Mouse (Mus musculus) forebrain, embryonic 14.5 days (tissue): ENCODE data around the gene Ankrd44. TPM values are rescaled to one million over a fixed set of nuclear protein-coding genes. Genes with fewer than 3 reads are reported as not detected.
"Not testable (repeated sequence)": the region's sequence is repeated elsewhere in the genome, so short reads cannot be mapped to it uniquely, and the experiment has no call there.

Source experiments
- ATAC-seq: fragments of 200-750 bp; cut with Nextera tagmentation; 2 replicates; pipeline ENCODE4 v1.8.0; 2017; ENCODE audit warnings: mild to moderate bottlenecking, moderate library complexity
- DNase-seq: peaks from one replicate; pipeline ENCODE4 v3.0.0-alpha.2; 2015; ENCODE audit warnings: low spot score
- H3K27ac ChIP-seq: fragments of 300-500 bp; sonication (generic); 2 replicates; pipeline ENCODE4 v1.5.1; 2014; ENCODE audit warnings: low read depth, mild to moderate bottlenecking, control low read depth, low read length, moderate library complexity
- H3K27me3 ChIP-seq: fragments of 300-500 bp; sonication (generic); replicated peaks from 2 replicates; pipeline ENCODE4 v1.6.1; 2014; ENCODE audit warnings: low read length, control low read depth, mixed read lengths; ENCODE audit not compliant: control insufficient read depth, insufficient read depth
- H3K36me3 ChIP-seq: fragments of 300-500 bp; sonication (generic); 2 replicates; pipeline ENCODE4 v1.6.1; 2014; ENCODE audit warnings: low read length, control low read depth; ENCODE audit not compliant: control insufficient read depth, insufficient read depth
- H3K4me1 ChIP-seq: fragments of 300-500 bp; sonication (generic); 2 replicates; pipeline ENCODE4 v1.6.1; 2014; ENCODE audit warnings: antibody characterized with exemption, low read length, control low read depth; ENCODE audit not compliant: control insufficient read depth, insufficient read depth
- H3K4me2 ChIP-seq: fragments of 300-500 bp; sonication (generic); 2 replicates; pipeline ENCODE4 v1.6.1; 2014; ENCODE audit warnings: mild to moderate bottlenecking, control low read depth, low read length
- H3K4me3 ChIP-seq: fragments of 300-500 bp; sonication (generic); 2 replicates; pipeline ENCODE4 v1.5.1; 2014; ENCODE audit warnings: low read depth, low read length, control low read depth
- H3K9ac ChIP-seq: fragments of 300-500 bp; sonication (generic); 2 replicates; pipeline ENCODE4 v1.6.1; 2014; ENCODE audit warnings: mild to moderate bottlenecking, low read length, control low read depth, moderate library complexity
- H3K9me3 ChIP-seq: fragments of 300-500 bp; sonication (generic); replicated peaks from 2 replicates; pipeline ENCODE4 v1.6.1; 2016; ENCODE audit warnings: low read length, control low read depth, mixed read lengths; ENCODE audit not compliant: control insufficient read depth
- WGBS: fragments of 180-500 bp; shearing (Covaris S2); extraction: QIAGEN DNeasy Blood & Tissue Kit; methylation state at CpG from one replicate; pipeline ENCODE4 v1.1.7; 2014; 5-methylcytosine and 5-hydroxymethylcytosine counted together
- polyA plus RNA-seq: library from polyadenylated mRNA; unstranded; fragments of >200 nt; fragmentation: Nextera tagmentation; extraction: Ambion mirVana; gene quantifications from 2 replicates; pipeline ENCODE4 v1.2.1, GENCODE M21; 2014

The Ankrd44 gene
- polyA plus RNA-seq = 18.9 and 24.4 TPM in 2 replicates

DNA sequence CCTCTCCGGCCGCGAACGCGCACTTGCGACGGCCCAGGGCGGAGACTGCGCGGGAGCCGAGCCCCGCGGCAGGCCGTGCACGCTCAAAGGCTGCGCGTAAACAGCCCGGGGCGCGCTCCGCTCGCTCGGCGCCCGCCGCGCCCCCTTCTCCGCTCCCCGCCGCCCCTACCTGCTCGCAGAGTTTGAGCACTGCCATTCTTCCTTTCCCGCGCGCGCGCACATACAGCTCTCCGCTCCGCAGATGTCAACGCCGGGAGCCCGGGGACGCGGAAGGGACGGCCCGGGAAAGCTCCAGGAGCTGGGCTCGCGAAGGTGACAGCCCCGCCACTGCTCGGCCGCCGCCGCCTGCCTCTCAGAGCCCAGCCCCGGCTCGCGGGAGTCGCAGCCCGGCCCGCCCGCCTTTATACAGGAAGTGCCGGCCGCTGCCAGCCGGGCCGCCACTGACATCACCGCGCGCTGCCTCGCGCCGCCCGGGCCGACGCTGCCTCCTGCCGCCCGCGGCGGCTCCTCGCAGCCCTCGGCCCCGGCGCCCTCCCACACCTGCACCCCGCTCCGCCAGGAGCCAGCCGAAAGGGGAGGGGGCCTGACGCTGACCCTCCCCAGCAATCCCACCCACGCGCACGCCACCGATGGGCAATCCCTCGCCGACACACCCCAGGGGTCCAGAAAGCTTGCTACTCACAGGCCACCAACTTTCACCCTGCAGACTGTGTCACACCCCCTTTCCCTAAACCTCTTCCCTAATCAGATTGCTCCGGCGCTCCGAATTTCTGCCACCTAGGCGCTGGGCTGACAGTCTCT, at the start of gene Ankrd44:
Ankrd44 (minus strand) TSS at position 417 of the 801 bp plus-strand sequence.
- ATAC-seq (peak; percentile 95), DNase-seq (peak; percentile 83)
- Histone ChIP-seq H3K4me3 (peak within 1 kb of the TSS; percentile 87), H3K4me2 (peak within 1 kb of the TSS; percentile 76), H3K4me1 (peaks cover 12% of the 10 kb centered on the region), H3K27ac (peak within 1 kb of the TSS; percentile 94), H3K9ac (peak within 1 kb of the TSS; percentile 91), H3K36me3 (no peaks in the 10 kb centered on the region), H3K9me3 (no peaks in the 10 kb centered on the region), H3K27me3 (no peaks in the 10 kb centered on the region)
- WGBS = under 1% methylated on average over 80 of the region's 94 CpGs

DNA sequence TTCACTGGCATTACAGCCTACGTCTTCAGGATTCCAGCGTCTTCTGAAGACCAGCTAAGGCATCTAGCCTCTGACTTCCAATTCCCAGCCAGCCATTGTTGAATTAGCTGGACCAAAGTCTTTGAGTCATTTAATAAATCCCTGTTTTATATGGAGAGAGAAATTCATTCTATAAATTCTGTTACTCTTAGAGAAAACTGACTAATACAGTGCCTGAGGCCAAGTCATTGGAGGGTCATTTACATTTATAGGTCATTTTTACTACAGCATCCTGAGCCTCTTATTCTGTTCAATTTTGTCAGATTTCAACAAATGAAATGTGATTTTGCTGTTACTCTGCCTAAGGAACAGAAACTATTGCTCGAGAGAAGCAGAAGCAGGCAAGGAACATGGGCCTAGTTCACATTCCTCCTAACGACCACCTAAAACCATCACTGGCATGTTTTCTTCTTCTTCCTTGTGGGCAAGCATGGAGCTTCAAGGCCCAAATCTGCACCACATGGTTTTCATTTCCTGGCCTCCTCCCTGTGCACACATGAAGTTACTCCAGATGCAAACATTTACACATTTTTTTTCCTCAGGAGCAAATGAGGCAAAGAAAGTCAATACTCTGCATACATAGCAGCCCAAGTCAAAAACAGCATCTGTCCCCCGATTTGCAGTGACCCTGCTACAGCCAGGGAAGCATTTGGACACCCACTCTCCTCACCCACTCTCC, 45.7 kb upstream of the Ankrd44 start:
- DNase-seq (no peak), ATAC-seq (no peak)
- WGBS = 91% methylated on average over 5 of the region's 5 CpGs
- H3K27ac ChIP-seq = no peak overlapping the region
- H3K4me1 ChIP-seq = no peaks in the 10 kb centered on the region
- no peaks in the 10 kb centered on the region for H3K9me3 ChIP-seq
- no peak overlapping the region for H3K9ac ChIP-seq
- no peak overlapping the region for H3K4me2 ChIP-seq
- no peak overlapping the region for H3K4me3 ChIP-seq
- H3K27me3 ChIP-seq = no peaks in the 10 kb centered on the region
- H3K36me3 ChIP-seq = no peaks in the 10 kb centered on the region

DNA sequence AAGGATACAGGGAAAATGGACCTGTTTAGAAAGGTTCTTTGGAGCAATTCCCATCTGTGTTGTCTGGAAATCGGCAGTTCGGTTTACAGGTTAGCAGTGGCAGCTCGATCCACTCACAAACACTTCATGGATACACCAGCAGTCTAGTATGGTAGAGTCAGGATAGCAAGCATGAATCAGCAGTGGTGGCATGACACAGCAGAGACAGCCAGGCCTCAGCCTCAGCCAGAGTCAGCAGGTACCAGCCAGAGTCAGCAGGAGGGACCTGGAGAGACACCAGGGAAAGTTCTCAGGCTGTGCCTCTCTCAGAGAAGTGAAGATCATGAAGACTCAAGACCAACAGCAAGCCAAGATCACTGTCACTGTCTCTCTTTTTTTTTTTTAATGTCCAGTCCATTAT, 40.7 kb upstream of the Ankrd44 start:
- DNase-seq = no peak
- no peaks in the 10 kb centered on the region for H3K4me1 ChIP-seq
- WGBS = 98% methylated on average over 3 of the region's 3 CpGs

DNA sequence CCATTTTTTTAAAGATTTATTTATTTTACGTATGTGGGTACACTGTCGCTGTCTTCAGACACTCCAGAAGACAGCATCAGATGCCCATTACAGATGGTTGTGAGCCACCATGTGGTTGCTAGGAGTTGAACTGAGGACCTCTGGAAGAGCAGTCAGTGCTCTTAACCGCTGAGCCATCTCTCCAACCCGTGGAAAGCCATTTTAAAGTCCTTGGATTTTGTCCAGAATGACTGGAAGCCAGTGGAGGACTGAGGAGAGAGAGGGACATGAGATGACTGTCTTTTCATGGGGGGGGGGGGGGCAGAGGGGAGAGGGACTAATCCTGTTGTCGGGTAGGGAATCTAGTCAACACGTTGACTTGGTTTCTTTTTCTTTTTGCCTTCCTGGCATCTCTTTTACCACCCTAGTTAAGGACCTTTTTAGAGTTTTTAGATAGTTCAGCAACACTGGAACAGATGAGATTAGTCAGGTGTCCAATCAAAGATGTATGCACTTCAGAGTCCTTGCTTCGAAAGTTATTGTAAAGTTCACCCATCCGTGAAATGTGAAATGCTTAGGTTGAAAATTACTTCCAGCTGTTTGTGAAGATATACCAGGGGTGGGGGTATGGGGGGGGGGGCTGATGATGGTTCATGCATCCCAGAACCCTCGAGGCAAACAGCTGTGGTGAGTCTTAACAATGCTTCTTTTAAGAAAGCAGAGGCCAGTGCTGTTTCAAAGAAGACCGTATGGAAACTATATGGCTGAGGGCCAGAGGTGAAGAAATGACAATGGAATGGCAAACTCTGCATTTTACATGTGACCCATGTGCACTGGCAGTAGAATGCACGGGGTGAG, 39.2 kb upstream of the Ankrd44 start:
- Histone ChIP-seq H3K4me2 (no peak overlapping the region), H3K4me1 (no peaks in the 10 kb centered on the region), H3K27ac (no peak overlapping the region), H3K4me3 (no peak overlapping the region), H3K9ac (no peak overlapping the region), H3K27me3 (no peaks in the 10 kb centered on the region), H3K36me3 (no peaks in the 10 kb centered on the region), H3K9me3 (no peaks in the 10 kb centered on the region)
- no peak for DNase-seq
- ATAC-seq = no peak
- 73% methylated on average over 11 of the region's 11 CpGs for WGBS

More for the DNA sequence above, 40.7 kb upstream of the Ankrd44 start:
- no peak overlapping the region for H3K27ac ChIP-seq
- H3K27me3 ChIP-seq = no peaks in the 10 kb centered on the region
- no peaks in the 10 kb centered on the region for H3K9me3 ChIP-seq
- no peak for ATAC-seq
- H3K36me3 ChIP-seq = no peaks in the 10 kb centered on the region
- no peak overlapping the region for H3K4me2 ChIP-seq
- no peak overlapping the region for H3K4me3 ChIP-seq
- no peak overlapping the region for H3K9ac ChIP-seq

DNA sequence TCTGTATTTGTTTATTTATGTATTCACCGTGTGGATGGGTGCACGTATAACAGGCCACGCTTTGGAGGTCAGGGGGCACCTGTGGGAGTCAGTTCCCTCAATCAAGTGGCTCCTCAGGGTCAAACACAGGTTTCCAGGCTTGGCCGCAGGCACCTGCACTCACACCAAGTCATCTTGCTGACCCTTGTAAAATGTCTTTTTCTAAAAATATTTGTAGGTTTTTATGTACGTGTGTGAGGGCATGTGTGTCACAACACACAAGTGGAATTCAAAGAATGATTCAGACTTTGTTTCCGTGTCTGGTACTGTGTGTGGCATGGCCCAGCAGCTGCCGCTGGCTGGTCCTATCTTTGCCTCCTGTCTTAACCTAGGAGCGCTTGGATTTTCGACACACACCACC, 35.5 kb upstream of the Ankrd44 start:
- 90% methylated on average over 9 of the region's 9 CpGs for WGBS
- Histone ChIP-seq H3K27ac (no peak overlapping the region), H3K9me3 (no peaks in the 10 kb centered on the region), H3K4me2 (no peak overlapping the region), H3K4me3 (no peak overlapping the region), H3K4me1 (no peaks in the 10 kb centered on the region), H3K27me3 (no peaks in the 10 kb centered on the region), H3K9ac (no peak overlapping the region), H3K36me3 (no peaks in the 10 kb centered on the region)
- ATAC-seq (no peak), DNase-seq (no peak)

DNA sequence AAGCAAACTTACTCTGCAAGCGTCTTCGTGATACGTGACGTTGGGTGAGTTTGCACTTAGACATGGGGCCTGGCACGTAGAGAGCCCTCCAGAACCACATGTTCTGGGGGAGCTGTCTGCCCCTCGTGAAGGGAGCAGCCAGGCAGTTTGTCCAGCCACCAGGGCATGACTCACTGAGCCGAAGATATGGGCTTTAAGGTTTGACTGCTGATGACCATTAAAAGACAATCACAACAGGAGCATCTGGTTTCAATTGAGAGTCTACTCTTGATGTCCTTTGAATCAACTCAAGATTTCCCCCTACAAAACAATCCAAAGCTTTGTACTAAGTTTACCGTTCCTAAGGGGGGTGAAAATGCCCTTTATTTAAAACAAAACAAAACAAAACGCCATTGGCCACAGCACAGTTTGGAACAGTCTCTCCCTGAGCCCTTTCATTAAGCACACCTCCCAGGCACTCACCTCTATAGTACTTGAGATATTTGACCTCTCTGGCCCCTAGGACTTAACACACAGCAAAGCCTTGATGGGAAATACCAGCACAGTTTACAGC, 34.5 kb upstream of the Ankrd44 start:
- DNase-seq = no peak
- no peak for ATAC-seq
- H3K36me3 ChIP-seq = no peaks in the 10 kb centered on the region
- no peak overlapping the region for H3K9ac ChIP-seq
- H3K9me3 ChIP-seq = no peaks in the 10 kb centered on the region
- H3K27me3 ChIP-seq = no peaks in the 10 kb centered on the region
- WGBS = 72% methylated on average over 9 of the region's 9 CpGs
- no peak overlapping the region for H3K27ac ChIP-seq
- no peaks in the 10 kb centered on the region for H3K4me1 ChIP-seq
- no peak overlapping the region for H3K4me2 ChIP-seq
- H3K4me3 ChIP-seq = no peak overlapping the region

DNA sequence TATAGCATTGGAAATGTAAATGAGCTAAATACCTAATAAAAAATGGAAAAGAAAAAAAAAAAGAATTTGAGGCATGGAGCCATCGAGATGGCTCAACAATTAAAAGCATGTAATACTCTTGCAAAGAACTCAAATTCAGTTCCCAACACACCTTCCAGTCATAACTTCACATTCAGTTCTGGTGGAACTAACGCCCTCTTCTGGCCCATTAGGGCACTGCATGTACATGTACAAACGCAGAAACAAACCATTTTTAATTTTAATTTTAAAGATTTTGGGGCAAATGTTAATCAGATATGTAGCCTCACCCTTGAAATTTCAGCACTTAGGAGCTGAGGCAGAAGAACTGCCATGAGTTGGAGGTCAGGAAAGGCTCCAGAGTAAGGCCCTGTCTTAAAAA, 32.3 kb upstream of the Ankrd44 start:
- H3K4me2 ChIP-seq = no peak overlapping the region
- no peaks in the 10 kb centered on the region for H3K36me3 ChIP-seq
- no peaks in the 10 kb centered on the region for H3K27me3 ChIP-seq
- H3K4me1 ChIP-seq = no peaks in the 10 kb centered on the region
- no peak for ATAC-seq
- DNase-seq = no peak
- H3K27ac ChIP-seq = no peak overlapping the region
- H3K9ac ChIP-seq = no peak overlapping the region
- no peaks in the 10 kb centered on the region for H3K9me3 ChIP-seq
- 74% methylated on average over 3 of the region's 3 CpGs for WGBS
- no peak overlapping the region for H3K4me3 ChIP-seq

DNA sequence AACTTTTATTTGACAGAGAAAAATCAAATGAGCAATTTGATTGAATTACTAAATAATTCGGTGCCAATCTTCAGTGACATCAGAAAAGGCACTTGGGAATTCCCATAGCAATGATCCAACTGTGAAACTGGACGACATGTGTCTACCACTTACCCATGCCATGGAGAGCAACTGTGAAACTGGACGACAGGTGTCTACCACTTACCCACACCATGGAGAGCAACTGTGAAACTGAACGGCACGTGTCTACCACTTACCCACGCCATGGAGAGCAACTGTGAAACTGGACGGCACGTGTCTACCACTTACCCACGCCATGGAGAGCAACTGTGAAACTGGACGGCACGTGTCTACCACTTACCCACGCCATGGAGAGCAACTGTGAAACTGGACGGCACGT, 30.8 kb upstream of the Ankrd44 start:
- H3K4me3 ChIP-seq, H3K36me3 ChIP-seq, ATAC-seq, DNase-seq, H3K9me3 ChIP-seq, H3K27me3 ChIP-seq, H3K27ac ChIP-seq, H3K4me1 ChIP-seq, H3K4me2 ChIP-seq, H3K9ac ChIP-seq: not testable (repeated sequence)
- WGBS = 91% methylated on average over 9 of the region's 14 CpGs
